Mouse (Mus musculus): ENCODE data around the gene Acot2.

Acot2 gene

GRCm38 (mm10) chr12:83987583-83988441 is at the start of gene Acot2:
Acot2 (plus strand) TSS chr12:83987861.
- TF ChIP-seq GATA4 (IDR thresholded peaks at IDR 0.05; ENCODE audit: insufficient replicate concordance, low read length), result no peak

- peak; percentile 90 for TF ChIP-seq GATA4 (IDR thresholded peaks at IDR 0.05; ENCODE audit: insufficient replicate concordance, low read length)
Observed at GRCm38 (mm10) chr12:83938592-83938991, 49.1 kb upstream of the Acot2 start.

GRCm38 (mm10) chr12:83939332-83939731 is 48.3 kb upstream of the Acot2 start:
- no peak for TF ChIP-seq GATA4 (IDR thresholded peaks at IDR 0.05; ENCODE audit: insufficient replicate concordance, low read length)

- TF ChIP-seq GATA4 (IDR thresholded peaks at IDR 0.05; ENCODE audit: insufficient replicate concordance, low read length), result peak; percentile 38; the same call in 1 of the 2 replicates
Observed at GRCm38 (mm10) chr12:83940031-83940430, 47.6 kb upstream of the Acot2 start.

- TF ChIP-seq GATA4 (IDR thresholded peaks at IDR 0.05; ENCODE audit: insufficient replicate concordance, low read length), result no peak
Observed at GRCm38 (mm10) chr12:83941938-83942337, 45.7 kb upstream of the Acot2 start.

- peak; percentile 62 for TF ChIP-seq GATA4 (IDR thresholded peaks at IDR 0.05; ENCODE audit: insufficient replicate concordance, low read length)
Observed at GRCm38 (mm10) chr12:83947260-83947811, 40.3 kb upstream of the Acot2 start.

GRCm38 (mm10) chr12:83949043-83949442 is 38.6 kb upstream of the Acot2 start:
- no peak for TF ChIP-seq GATA4 (IDR thresholded peaks at IDR 0.05; ENCODE audit: insufficient replicate concordance, low read length)

GRCm38 (mm10) chr12:83949776-83950492 is 37.7 kb upstream of the Acot2 start:
- no peak for TF ChIP-seq GATA4 (IDR thresholded peaks at IDR 0.05; ENCODE audit: insufficient replicate concordance, low read length)

- no peak; the same call in 1 of the 2 replicates for TF ChIP-seq GATA4 (IDR thresholded peaks at IDR 0.05; ENCODE audit: insufficient replicate concordance, low read length)
Observed at GRCm38 (mm10) chr12:83950493-83950839, 37.2 kb upstream of the Acot2 start, which contains the start of gene Riox1. Riox1 (plus strand) TSS chr12:83950608.

GRCm38 (mm10) chr12:83950840-83951701 is 36.6 kb upstream of the Acot2 start:
- no peak for TF ChIP-seq GATA4 (IDR thresholded peaks at IDR 0.05; ENCODE audit: insufficient replicate concordance, low read length)

GRCm38 (mm10) chr12:83951711-83952575 is 35.7 kb upstream of the Acot2 start:
- TF ChIP-seq GATA4 (IDR thresholded peaks at IDR 0.05; ENCODE audit: insufficient replicate concordance, low read length), result no peak

- TF ChIP-seq GATA4 (IDR thresholded peaks at IDR 0.05; ENCODE audit: insufficient replicate concordance, low read length), result no peak
Observed at GRCm38 (mm10) chr12:83958278-83958677, 29.4 kb upstream of the Acot2 start.

GRCm38 (mm10) chr12:83965235-83965634 is 22.4 kb upstream of the Acot2 start:
- no peak for TF ChIP-seq GATA4 (IDR thresholded peaks at IDR 0.05; ENCODE audit: insufficient replicate concordance, low read length)

- TF ChIP-seq GATA4 (IDR thresholded peaks at IDR 0.05; ENCODE audit: insufficient replicate concordance, low read length), result no peak
Observed at GRCm38 (mm10) chr12:83972117-83972516, 15.5 kb upstream of the Acot2 start.

Data from liver, adult (tissue).